Mouse (Mus musculus): ENCODE results near the gene Fam206a.

Gene Fam206a

GRCm38 (mm10) chr4:56801907-56802668, at the start of gene Fam206a, which contains the start of gene Elp1:
TSS of gene Fam206a (plus strand) at chr4:56802345.
TSS of gene Elp1 (minus strand) at chr4:56802331.
- peak; percentile 91 to 95 for DNase-seq (ENCODE audit: low spot score in 2 of 2)

GRCm38 (mm10) chr4:56756021-56756420, 46.1 kb upstream of the Fam206a start:
- DNase-seq (ENCODE audit: low spot score in 2 of 2): no peak

GRCm38 (mm10) chr4:56756966-56757600, 45.1 kb upstream of the Fam206a start:
- no peak for DNase-seq (ENCODE audit: low spot score in 2 of 2)

- no peak for DNase-seq (ENCODE audit: low spot score in 2 of 2)
Observed at GRCm38 (mm10) chr4:56757693-56758092, 44.5 kb upstream of the Fam206a start.

- DNase-seq (ENCODE audit: low spot score in 2 of 2): no peak
Observed at GRCm38 (mm10) chr4:56767861-56768284, 34.3 kb upstream of the Fam206a start.

- DNase-seq (ENCODE audit: low spot score in 2 of 2): no peak
Observed at GRCm38 (mm10) chr4:56768913-56769312, 33.2 kb upstream of the Fam206a start.

- DNase-seq (ENCODE audit: low spot score in 2 of 2): no peak
Observed at GRCm38 (mm10) chr4:56771065-56771464, 31.1 kb upstream of the Fam206a start.

GRCm38 (mm10) chr4:56791373-56791772, 10.8 kb upstream of the Fam206a start:
- no peak for DNase-seq (ENCODE audit: low spot score in 2 of 2)

GRCm38 (mm10) chr4:56802669-56803150, 565 bp downstream of the Fam206a start:
- DNase-seq (ENCODE audit: low spot score in 2 of 2): no peak

- DNase-seq (ENCODE audit: low spot score in 2 of 2): no peak
Observed at GRCm38 (mm10) chr4:56809050-56809449, 6.9 kb downstream of the Fam206a start.

GRCm38 (mm10) chr4:56811642-56812041, 9.5 kb downstream of the Fam206a start:
- DNase-seq (ENCODE audit: low spot score in 2 of 2): peak in 1 of 2 experiments; percentile 13

GRCm38 (mm10) chr4:56812096-56812495, 10.0 kb downstream of the Fam206a start:
- DNase-seq (ENCODE audit: low spot score in 2 of 2): no peak

- DNase-seq (ENCODE audit: low spot score in 2 of 2): no peak
Observed at GRCm38 (mm10) chr4:56815131-56815530, 13.0 kb downstream of the Fam206a start.

GRCm38 (mm10) chr4:56820017-56820550, 17.9 kb downstream of the Fam206a start:
- DNase-seq (ENCODE audit: low spot score in 2 of 2): no peak

- DNase-seq (ENCODE audit: low spot score in 2 of 2): no peak
Observed at GRCm38 (mm10) chr4:56824231-56824630, 22.1 kb downstream of the Fam206a start.

- no peak for DNase-seq (ENCODE audit: low spot score in 2 of 2)
Observed at GRCm38 (mm10) chr4:56828932-56829331, 26.8 kb downstream of the Fam206a start.

GRCm38 (mm10) chr4:56829511-56829921, 27.4 kb downstream of the Fam206a start:
- DNase-seq (ENCODE audit: low spot score in 2 of 2): peak in 1 of 2 experiments; percentile 40

GRCm38 (mm10) chr4:56831013-56831609, 29.0 kb downstream of the Fam206a start:
- DNase-seq (ENCODE audit: low spot score in 2 of 2): no peak

- no peak for DNase-seq (ENCODE audit: low spot score in 2 of 2)
Observed at GRCm38 (mm10) chr4:56831998-56832397, 29.9 kb downstream of the Fam206a start.

- DNase-seq (ENCODE audit: low spot score in 2 of 2): no peak
Observed at GRCm38 (mm10) chr4:56837661-56838060, 35.5 kb downstream of the Fam206a start.

- no peak for DNase-seq (ENCODE audit: low spot score in 2 of 2)
Observed at GRCm38 (mm10) chr4:56840297-56840696, 38.2 kb downstream of the Fam206a start.

GRCm38 (mm10) chr4:56842501-56842900, 40.4 kb downstream of the Fam206a start:
- DNase-seq (ENCODE audit: low spot score in 2 of 2): no peak
